Mouse (Mus musculus) stomach, embryonic 15.5 days (tissue): ENCODE data around the gene Scube2. TPM values are rescaled to one million over a fixed set of nuclear protein-coding genes. Genes with fewer than 3 reads are reported as not detected.

Experiments
- ATAC-seq: fragments of 200-750 bp; cut with Nextera tagmentation; 2 replicates; pipeline ENCODE4 v1.8.0; 2017; ENCODE audit warnings: low read depth, moderate number of reproducible peaks, moderate TSS enrichment; ENCODE audit not compliant: insufficient read depth, low FRiP score
- H3K27ac ChIP-seq: fragments of 300-500 bp; sonication (generic); 2 replicates; pipeline ENCODE4 v1.5.1; 2015; ENCODE audit warnings: mild to moderate bottlenecking, inconsistent platforms
- H3K27me3 ChIP-seq: fragments of 300-500 bp; sonication (generic); replicated peaks from 2 replicates; pipeline ENCODE4 v1.6.1; 2015; ENCODE audit warnings: inconsistent platforms
- H3K36me3 ChIP-seq: fragments of 300-500 bp; sonication (generic); 2 replicates; pipeline ENCODE4 v1.6.1; 2015; ENCODE audit warnings: inconsistent platforms
- H3K4me1 ChIP-seq: fragments of 300-500 bp; sonication (generic); 2 replicates; pipeline ENCODE4 v1.6.1; 2015; ENCODE audit warnings: inconsistent platforms
- H3K4me2 ChIP-seq: fragments of 300-500 bp; sonication (generic); 2 replicates; pipeline ENCODE4 v1.6.1; 2015; ENCODE audit warnings: mild to moderate bottlenecking, inconsistent platforms
- H3K4me3 ChIP-seq: fragments of 300-500 bp; sonication (generic); replicated peaks from 2 replicates; pipeline ENCODE4 v1.5.1; 2015; ENCODE audit warnings: inconsistent platforms
- H3K9ac ChIP-seq: fragments of 300-500 bp; sonication (generic); 2 replicates; pipeline ENCODE4 v1.6.1; 2015; ENCODE audit warnings: inconsistent platforms
- H3K9me3 ChIP-seq: fragments of 300-500 bp; sonication (generic); 2 replicates; pipeline ENCODE4 v1.6.1; 2016; ENCODE audit warnings: inconsistent platforms
- WGBS: fragments of 180-500 bp; shearing (Covaris S2); methylation state at CpG from one replicate; pipeline ENCODE4 v1.1.7; 2015; 5-methylcytosine and 5-hydroxymethylcytosine counted together
- polyA plus RNA-seq: library from polyadenylated mRNA; unstranded; fragments of >200 nt; fragmentation: Nextera tagmentation; extraction: Ambion mirVana; gene quantifications from 2 replicates; pipeline ENCODE4 v1.2.1, GENCODE M21; 2015

Gene Scube2
- polyA plus RNA-seq, 1 experiment from 2014 or later = 1.5 TPM

DNA sequence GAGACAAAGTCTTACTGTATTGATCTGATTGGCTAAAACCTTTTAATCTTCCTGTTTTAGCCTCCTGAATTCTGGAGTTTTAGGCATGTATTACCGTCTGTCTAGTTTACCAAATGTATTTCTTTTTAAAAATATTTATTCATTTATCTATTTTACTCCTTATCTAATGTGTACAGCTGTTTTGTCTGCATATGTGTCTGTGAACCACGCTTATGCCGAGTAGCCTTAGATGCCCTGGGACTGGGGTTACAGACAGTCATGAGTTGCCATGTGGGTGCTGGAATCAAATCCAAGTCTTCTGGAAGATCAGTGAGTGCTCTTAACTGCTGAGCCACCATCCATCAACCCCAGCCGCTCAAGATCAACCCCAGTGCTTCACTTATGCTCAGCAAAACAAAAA, 46.9 kb downstream of the Scube2 start:
- WGBS = 68% methylated on average over 4 of the region's 4 CpGs
- H3K27ac ChIP-seq = no peak overlapping the region
- no peak overlapping the region for H3K4me3 ChIP-seq
- no peak for ATAC-seq
- no peaks in the 10 kb centered on the region for H3K36me3 ChIP-seq
- no peak overlapping the region for H3K9ac ChIP-seq
- H3K9me3 ChIP-seq = no peaks in the 10 kb centered on the region
- no peaks in the 10 kb centered on the region for H3K4me1 ChIP-seq
- H3K4me2 ChIP-seq = no peak overlapping the region
- no peaks in the 10 kb centered on the region for H3K27me3 ChIP-seq

DNA sequence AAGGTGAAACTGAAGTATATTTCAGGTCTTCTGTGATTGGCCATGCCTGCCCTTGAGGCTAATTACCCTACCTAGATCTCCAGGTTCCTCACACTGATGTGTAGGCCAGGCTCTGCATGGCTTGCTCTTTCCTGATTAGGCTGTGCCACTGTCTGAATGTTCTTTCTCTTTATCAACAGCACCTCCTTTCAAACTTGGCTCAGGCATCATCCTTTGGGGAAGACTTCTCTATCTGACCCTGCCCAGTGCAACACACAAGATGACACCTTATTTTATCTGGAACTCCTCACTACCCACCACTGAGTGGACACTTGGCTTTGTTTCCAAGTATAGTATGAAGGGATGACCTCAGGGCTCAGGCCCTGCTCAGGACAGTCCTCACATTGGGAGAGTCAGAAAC, 47.5 kb downstream of the Scube2 start:
- ATAC-seq = no peak
- Histone ChIP-seq H3K4me1 (no peaks in the 10 kb centered on the region), H3K9me3 (no peaks in the 10 kb centered on the region), H3K9ac (no peak overlapping the region), H3K36me3 (no peaks in the 10 kb centered on the region), H3K27me3 (no peaks in the 10 kb centered on the region), H3K27ac (no peak overlapping the region), H3K4me2 (no peak overlapping the region), H3K4me3 (no peak overlapping the region)

DNA sequence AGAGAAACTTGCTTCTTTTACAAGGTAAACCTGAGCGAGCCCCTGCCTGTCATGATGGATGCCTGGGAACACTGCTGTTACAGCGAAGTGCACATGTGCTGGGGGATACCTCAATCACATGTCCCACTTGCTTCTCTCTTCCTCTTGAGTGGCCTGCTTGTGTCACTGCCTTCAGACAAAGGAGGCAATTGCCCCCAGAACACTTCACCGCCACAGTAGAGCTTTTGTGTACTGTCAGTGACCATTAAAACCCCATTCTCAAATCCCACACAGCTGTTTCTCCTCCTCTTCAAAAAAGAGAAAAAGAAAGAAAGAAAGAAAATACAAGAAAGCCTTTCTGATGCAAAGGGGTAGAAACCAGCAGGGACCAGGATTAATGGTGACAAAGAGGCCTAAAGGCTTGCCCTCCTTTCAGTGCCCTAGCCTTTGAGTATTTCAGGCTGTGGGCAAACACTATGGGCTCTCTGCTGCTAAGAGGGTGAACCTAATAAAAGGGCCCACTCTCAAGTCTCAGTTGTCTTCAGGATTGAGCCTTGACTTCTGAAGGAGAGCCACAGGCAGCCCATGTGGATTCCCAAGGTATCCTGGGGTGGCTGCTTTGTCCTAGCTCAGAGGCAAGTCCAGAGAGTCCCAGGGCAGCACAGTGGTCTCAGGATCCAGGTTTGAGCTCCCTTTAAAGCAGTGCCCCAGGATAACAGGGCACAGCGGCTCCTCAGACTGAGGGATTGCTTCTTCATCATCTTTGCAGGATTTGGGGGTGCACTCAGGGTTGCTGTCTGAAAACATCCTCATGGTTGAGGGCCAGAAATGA, 51.9 kb downstream of the Scube2 start:
- H3K9me3 ChIP-seq = no peaks in the 10 kb centered on the region
- no peak overlapping the region for H3K9ac ChIP-seq
- H3K4me2 ChIP-seq = no peak overlapping the region
- ATAC-seq = no peak
- no peaks in the 10 kb centered on the region for H3K4me1 ChIP-seq
- H3K27ac ChIP-seq = no peak overlapping the region
- WGBS = 63% methylated on average over 4 of the region's 4 CpGs
- H3K4me3 ChIP-seq = no peak overlapping the region
- no peaks in the 10 kb centered on the region for H3K27me3 ChIP-seq
- H3K36me3 ChIP-seq = no peaks in the 10 kb centered on the region

DNA sequence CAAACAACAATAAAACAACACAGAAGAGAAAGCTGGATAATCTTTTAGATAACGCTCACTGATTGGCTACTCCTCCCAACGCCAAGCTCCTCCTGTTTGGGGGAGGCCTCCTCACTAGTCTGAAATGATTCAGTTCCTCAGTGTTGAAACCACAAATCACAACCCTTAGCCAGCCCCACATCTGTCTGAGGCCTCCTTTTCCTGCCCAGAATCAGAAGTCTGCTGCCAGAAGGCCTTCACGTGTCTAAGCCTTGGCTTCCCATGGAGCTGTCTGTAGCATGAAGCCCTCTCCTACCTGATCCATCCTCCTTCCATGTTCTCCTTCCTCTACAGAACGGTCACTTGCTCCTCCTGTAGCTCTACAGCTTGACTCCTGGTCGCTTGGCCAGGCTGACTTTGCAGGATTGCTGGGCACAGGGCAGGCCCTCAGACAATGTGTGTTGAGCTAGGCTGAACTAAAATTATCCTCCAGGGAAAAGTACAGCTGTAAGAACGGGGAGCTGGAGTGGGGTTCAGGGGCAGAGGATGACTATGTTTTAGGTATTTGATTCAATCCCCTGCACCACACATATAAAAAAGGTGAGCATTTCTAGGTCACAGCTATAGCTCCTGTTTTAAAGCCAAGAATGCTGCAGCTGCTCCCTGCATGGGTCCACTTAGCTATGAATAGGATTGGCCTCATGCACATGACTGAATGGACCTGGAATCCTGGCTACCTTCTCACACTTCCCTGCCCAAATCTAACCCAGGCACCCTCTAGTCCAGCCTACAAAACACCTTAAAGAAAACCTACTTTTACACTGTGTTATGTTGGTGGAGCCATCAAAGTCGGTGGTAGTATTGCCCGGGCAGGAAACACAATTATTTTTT, 57.6 kb downstream of the Scube2 start:
- Histone ChIP-seq H3K27ac (no peak overlapping the region), H3K4me1 (no peaks in the 10 kb centered on the region), H3K36me3 (no peaks in the 10 kb centered on the region), H3K4me3 (no peak overlapping the region), H3K27me3 (no peaks in the 10 kb centered on the region), H3K9me3 (no peaks in the 10 kb centered on the region), H3K4me2 (no peak overlapping the region), H3K9ac (no peak overlapping the region)
- WGBS = 73% methylated on average over 8 of the region's 8 CpGs
- ATAC-seq = no peak

DNA sequence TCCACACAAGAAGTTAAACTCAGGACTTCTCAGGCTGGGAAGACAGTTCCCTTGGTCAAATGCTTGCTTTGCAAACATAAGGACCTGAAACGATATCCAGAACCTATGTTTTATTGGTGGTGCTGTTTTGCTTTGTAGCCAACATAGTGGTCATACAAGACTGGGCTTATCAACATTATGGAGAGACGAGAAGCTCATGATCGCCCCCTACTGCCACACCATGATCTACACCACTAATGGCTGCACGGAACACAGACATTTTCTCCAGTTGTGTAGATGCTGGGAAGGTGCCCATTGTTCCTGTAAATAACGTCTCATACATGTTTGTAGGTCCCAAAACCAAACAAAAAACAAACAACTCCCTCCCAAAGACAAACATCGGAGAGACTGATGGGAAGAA, 60.6 kb downstream of the Scube2 start:
- H3K4me2 ChIP-seq = no peak overlapping the region
- no peaks in the 10 kb centered on the region for H3K9me3 ChIP-seq
- H3K4me3 ChIP-seq = no peak overlapping the region
- no peak overlapping the region for H3K27ac ChIP-seq
- 57% methylated on average over 6 of the region's 6 CpGs for WGBS
- ATAC-seq = no peak
- no peaks in the 10 kb centered on the region for H3K36me3 ChIP-seq
- H3K9ac ChIP-seq = no peak overlapping the region
- H3K4me1 ChIP-seq = no peaks in the 10 kb centered on the region
- H3K27me3 ChIP-seq = no peaks in the 10 kb centered on the region

DNA sequence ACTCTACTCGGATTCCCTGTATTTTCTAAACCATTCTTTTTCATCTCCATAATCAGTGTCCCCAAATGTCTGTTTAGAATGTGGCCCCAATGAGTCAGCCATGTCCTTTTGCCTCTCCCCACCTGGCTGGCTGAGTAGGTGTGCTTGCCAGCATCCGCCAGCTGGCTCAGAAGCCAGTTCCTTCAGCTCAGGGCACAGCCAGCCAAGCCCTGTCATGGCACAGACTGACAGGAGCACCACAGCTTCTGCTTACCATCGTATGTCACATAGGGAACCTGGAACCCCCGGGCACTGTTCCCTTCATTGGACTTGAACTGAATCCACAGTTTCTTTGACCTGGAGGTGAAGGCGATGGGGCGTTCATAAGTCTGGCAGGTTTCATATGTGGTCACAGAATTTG, 61.1 kb downstream of the Scube2 start:
- ATAC-seq = no peak
- Histone ChIP-seq H3K9ac (no peak overlapping the region), H3K9me3 (no peaks in the 10 kb centered on the region), H3K4me2 (no peak overlapping the region), H3K4me3 (no peak overlapping the region), H3K36me3 (no peaks in the 10 kb centered on the region), H3K27ac (no peak overlapping the region), H3K27me3 (no peaks in the 10 kb centered on the region), H3K4me1 (no peaks in the 10 kb centered on the region)
- 86% methylated on average over 6 of the region's 6 CpGs for WGBS

DNA sequence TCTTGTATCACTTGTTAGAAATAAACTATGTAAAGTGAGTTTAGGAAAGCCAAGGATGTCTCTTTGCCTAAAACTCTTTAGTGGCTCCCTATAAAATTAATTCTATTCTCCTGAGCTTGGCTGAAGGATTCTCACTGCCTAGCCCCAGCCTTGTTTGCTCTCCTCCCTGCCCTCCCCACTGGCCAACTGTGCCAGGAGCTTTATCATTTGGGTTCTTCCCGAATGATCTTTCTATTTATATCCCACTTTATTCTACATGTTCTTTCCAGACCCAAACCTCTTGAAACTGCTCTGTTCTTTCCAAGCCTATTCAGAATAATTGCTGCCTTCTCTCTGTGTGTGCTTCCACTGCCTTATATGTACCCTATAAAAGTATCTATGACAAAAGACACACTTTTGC, 62.0 kb downstream of the Scube2 start:
- 36% methylated on average over 1 of the region's 1 CpGs for WGBS
- no peaks in the 10 kb centered on the region for H3K36me3 ChIP-seq
- no peak overlapping the region for H3K9ac ChIP-seq
- no peak overlapping the region for H3K4me2 ChIP-seq
- H3K27me3 ChIP-seq = no peaks in the 10 kb centered on the region
- no peak overlapping the region for H3K4me3 ChIP-seq
- H3K4me1 ChIP-seq = no peaks in the 10 kb centered on the region
- ATAC-seq = no peak
- H3K27ac ChIP-seq = no peak overlapping the region
- no peaks in the 10 kb centered on the region for H3K9me3 ChIP-seq

DNA sequence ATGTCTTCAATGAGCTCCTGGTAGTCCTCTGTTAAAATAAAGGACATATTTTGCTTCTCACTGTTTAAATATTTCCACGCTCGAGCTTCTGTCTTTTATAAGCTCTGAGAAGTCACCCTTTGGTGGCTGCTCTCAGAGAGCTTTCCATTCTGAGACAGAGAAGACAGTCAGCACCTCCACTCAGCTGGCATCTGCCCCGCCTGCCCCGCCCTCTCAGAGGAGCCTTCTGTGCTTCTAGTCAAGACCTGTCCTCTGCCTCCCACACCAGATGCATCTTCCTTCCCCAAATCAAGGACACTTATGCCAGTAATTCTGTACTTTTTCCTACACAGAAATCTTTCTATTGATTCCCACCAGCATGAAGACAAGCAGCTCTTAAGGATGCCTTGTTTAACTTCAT, 64.9 kb downstream of the Scube2 start:
- Histone ChIP-seq H3K4me2 (no peak overlapping the region), H3K9me3 (no peaks in the 10 kb centered on the region), H3K9ac (no peak overlapping the region), H3K27me3 (no peaks in the 10 kb centered on the region), H3K4me1 (no peaks in the 10 kb centered on the region), H3K4me3 (no peak overlapping the region), H3K36me3 (no peaks in the 10 kb centered on the region), H3K27ac (no peak overlapping the region)
- 73% methylated on average over 4 of the region's 4 CpGs for WGBS
- ATAC-seq = no peak

DNA sequence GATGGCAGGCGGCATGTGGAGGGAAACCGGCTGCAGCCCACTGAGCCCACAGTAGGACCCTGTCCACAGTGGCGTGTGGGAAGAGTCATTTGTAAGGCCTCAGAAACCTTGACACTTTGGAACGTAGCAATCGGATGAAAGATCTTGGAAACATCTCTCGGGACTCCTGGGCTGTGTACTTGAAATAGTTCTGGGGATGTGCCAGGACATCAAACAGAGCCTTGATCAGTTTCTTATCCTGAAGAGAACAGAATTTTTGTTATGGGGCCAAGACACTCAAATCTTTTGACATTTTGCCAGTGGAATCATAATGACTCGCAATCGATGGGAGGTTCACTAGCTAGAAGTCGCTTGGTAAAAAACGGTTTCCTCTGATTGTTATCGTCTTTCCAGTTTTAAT, 66.3 kb downstream of the Scube2 start:
- Histone ChIP-seq H3K9ac (no peak overlapping the region), H3K4me3 (no peak overlapping the region), H3K27me3 (no peaks in the 10 kb centered on the region), H3K36me3 (no peaks in the 10 kb centered on the region), H3K4me2 (no peak overlapping the region), H3K27ac (no peak overlapping the region), H3K4me1 (no peaks in the 10 kb centered on the region), H3K9me3 (no peaks in the 10 kb centered on the region)
- no peak for ATAC-seq
- 70% methylated on average over 11 of the region's 11 CpGs for whole genome bisulfite sequencing

DNA sequence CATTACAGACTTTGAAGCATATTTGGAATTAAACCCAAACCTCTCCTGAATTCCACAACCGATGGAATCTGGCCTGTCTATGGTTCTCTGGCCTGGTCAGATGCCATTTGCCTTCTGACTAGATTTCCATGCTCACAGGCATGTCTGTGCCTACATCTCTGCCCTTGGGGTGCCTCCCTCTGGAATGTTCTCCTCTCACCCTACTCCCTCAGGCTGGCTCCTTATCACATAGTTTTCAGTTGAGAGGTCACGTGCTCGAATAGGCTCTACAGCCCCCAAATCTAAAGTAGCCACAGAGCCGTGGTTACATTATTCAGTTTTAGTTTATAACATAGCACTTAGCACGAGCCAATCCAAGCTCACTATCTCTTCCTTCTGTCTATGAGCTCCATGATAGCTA, 69.9 kb downstream of the Scube2 start:
- no peak overlapping the region for H3K4me3 ChIP-seq
- H3K4me1 ChIP-seq = no peaks in the 10 kb centered on the region
- no peak overlapping the region for H3K4me2 ChIP-seq
- no peaks in the 10 kb centered on the region for H3K36me3 ChIP-seq
- no peak overlapping the region for H3K27ac ChIP-seq
- 45% methylated on average over 5 of the region's 5 CpGs for WGBS
- H3K9ac ChIP-seq = no peak overlapping the region
- H3K27me3 ChIP-seq = no peaks in the 10 kb centered on the region
- no peak for ATAC-seq
- no peaks in the 10 kb centered on the region for H3K9me3 ChIP-seq

DNA sequence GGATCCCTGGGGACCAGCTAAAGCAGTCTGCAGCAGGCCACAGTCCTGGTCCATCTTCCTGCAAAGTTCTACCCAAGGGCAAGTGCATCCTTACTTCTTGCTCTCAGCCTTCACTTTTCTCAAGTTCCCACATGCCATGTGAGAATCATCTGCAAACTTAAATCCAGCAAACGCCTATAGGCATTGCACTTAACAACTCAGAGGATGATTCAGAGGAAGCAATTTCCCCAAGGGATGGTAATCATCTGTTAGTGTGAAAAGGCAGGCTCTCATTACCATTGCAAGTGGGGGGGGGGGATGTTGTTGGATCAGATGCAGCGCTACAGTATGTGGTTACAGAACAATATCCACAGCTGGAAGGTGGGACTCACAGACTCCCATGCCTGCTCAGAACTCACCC, 70.9 kb downstream of the Scube2 start:
- Histone ChIP-seq H3K36me3 (no peaks in the 10 kb centered on the region), H3K9ac (no peak overlapping the region), H3K4me1 (no peaks in the 10 kb centered on the region), H3K4me3 (no peak overlapping the region), H3K4me2 (no peak overlapping the region), H3K9me3 (no peaks in the 10 kb centered on the region), H3K27ac (no peak overlapping the region), H3K27me3 (no peaks in the 10 kb centered on the region)
- 77% methylated on average over 2 of the region's 2 CpGs for WGBS
- no peak for ATAC-seq

DNA sequence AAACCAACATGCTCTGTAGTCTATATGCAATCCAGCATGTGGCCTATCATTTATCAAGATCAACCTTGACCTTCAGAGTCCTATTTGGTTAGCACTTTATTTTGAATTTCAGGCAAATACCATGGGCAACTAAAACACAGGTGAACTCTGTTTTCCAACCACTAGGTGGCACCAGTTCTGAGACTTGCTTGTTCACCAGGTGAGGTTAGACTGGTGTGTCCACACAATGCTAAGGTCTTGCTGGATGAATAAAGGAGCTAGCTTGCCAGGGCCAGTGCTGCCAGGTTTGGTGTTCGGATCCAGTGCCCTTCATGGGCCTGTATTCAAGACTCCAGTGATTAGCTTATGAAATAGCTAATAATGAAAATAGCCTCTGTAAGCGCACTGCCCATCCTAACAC, 72.7 kb downstream of the Scube2 start:
- no peak overlapping the region for H3K9ac ChIP-seq
- H3K9me3 ChIP-seq = no peaks in the 10 kb centered on the region
- no peak overlapping the region for H3K27ac ChIP-seq
- no peak for ATAC-seq
- no peak overlapping the region for H3K4me3 ChIP-seq
- H3K36me3 ChIP-seq = no peaks in the 10 kb centered on the region
- H3K4me1 ChIP-seq = no peaks in the 10 kb centered on the region
- 74% methylated on average over 2 of the region's 2 CpGs for WGBS
- H3K27me3 ChIP-seq = no peaks in the 10 kb centered on the region
- H3K4me2 ChIP-seq = no peak overlapping the region
